Comparison of ENCODE assay signal across 12 mouse cellular contexts in genomic region chr13:49546517-49546916, GRCm38 (mm10). TPM values are rescaled to one million over a fixed set of nuclear protein-coding genes. Genes with fewer than 3 reads are reported as not detected.
DNase-seq lines count a peak whose midpoint lies in the region; ATAC-seq lines count a peak whose summit lies in the region.
"Had no signal": no experiment of that assay in that cellular context is flagged by ENCODE, and none has a peak within 500 bp of the region (broad histone marks: within the 10 kb centered on the region; RNA-seq: fewer than 3 reads in every experiment).

No protein-coding gene starts in this region.

- no peak overlapping the region for H3K9ac ChIP-seq in embryonic facial prominence, embryonic 15.5 days
- H3K9ac ChIP-seq in intestine, embryonic 15.5 days, result no peak overlapping the region
- H3K9ac ChIP-seq in lung, embryonic 16.5 days (ENCODE audit: low read length), result no peak overlapping the region
- no peak overlapping the region for H3K9ac ChIP-seq in hindbrain, embryonic 14.5 days

- no peak for ATAC-seq in embryonic facial prominence, embryonic 15.5 days (ENCODE audit: insufficient number of reproducible peaks, low FRiP score, low TSS enrichment, low read depth)
- ATAC-seq in intestine, embryonic 15.5 days, result no peak
- peak; percentile 43; the same call in 1 of the 2 replicates for ATAC-seq in lung, embryonic 16.5 days (ENCODE audit: low read depth)
- ATAC-seq in hindbrain, embryonic 14.5 days (ENCODE audit: low FRiP score), result no peak

- peaks cover 10% of the 10 kb centered on the region for H3K4me1 ChIP-seq in embryonic facial prominence, embryonic 15.5 days
- H3K4me1 ChIP-seq in intestine, embryonic 15.5 days (replicated peaks), result no peaks in the 10 kb centered on the region
- H3K4me1 ChIP-seq in lung, embryonic 16.5 days (replicated peaks; ENCODE audit: control insufficient read depth, insufficient read depth, low read length), result no peaks in the 10 kb centered on the region
- no peaks in the 10 kb centered on the region for H3K4me1 ChIP-seq in hindbrain, embryonic 14.5 days (replicated peaks; ENCODE audit: control insufficient read depth, insufficient read depth, low read length)
- H3K4me1 ChIP-seq: hindbrain, embryonic 10.5 days had no signal

- peak; percentile 92 for DNase-seq in adipocyte (ENCODE audit: low spot score)
- DNase-seq in hindbrain, embryonic 14.5 days (ENCODE audit: low spot score), result no peak
- DNase-seq in right cerebral cortex, postnatal 36 days (ENCODE audit: low spot score in 2 of 2), result no peak
- DNase-seq in embryo, embryonic 9.5 days (ENCODE audit: extremely low spot score), result no peak
- no peak for DNase-seq in adrenal gland, adult 8-10 months
- DNase-seq: cerebellum, adult 8-10 months had no signal

- peak overlapping the region; percentile 22; the same call in 1 of the 2 replicates for H3K4me3 ChIP-seq in embryonic facial prominence, embryonic 15.5 days (replicated peaks)
- no peak overlapping the region for H3K4me3 ChIP-seq in intestine, embryonic 15.5 days (replicated peaks)
- H3K4me3 ChIP-seq in lung, embryonic 16.5 days (ENCODE audit: low read length), result no peak overlapping the region
- H3K4me3 ChIP-seq in hindbrain, embryonic 14.5 days (replicated peaks; ENCODE audit: low read length), result no peak overlapping the region
- H3K4me3 ChIP-seq: hindbrain, embryonic 10.5 days had no signal

- WGBS in embryonic facial prominence, embryonic 15.5 days, result 64% methylated on average over 1 of the region's 1 CpGs
- WGBS in intestine, embryonic 15.5 days, result 47% methylated on average over 1 of the region's 1 CpGs
- WGBS in lung, embryonic 16.5 days, result 63% methylated on average over 1 of the region's 1 CpGs
- WGBS in hindbrain, embryonic 14.5 days, result 93% methylated on average over 1 of the region's 1 CpGs

- no peaks in the 10 kb centered on the region for H3K27me3 ChIP-seq in embryonic facial prominence, embryonic 15.5 days
- H3K27me3 ChIP-seq in intestine, embryonic 15.5 days (replicated peaks), result no peaks in the 10 kb centered on the region
- no peaks in the 10 kb centered on the region for H3K27me3 ChIP-seq in lung, embryonic 16.5 days (ENCODE audit: control insufficient read depth, insufficient read depth, low read depth, low read length)
- H3K27me3 ChIP-seq in hindbrain, embryonic 14.5 days (ENCODE audit: control insufficient read depth, insufficient read depth, low read length), result no peaks in the 10 kb centered on the region

- H3K27ac ChIP-seq in embryonic facial prominence, embryonic 15.5 days (replicated peaks), result peak overlapping the region; percentile 83
- peak overlapping the region; percentile 66 for H3K27ac ChIP-seq in intestine, embryonic 15.5 days
- peak overlapping the region; percentile 15 for H3K27ac ChIP-seq in lung, embryonic 16.5 days (ENCODE audit: low read length)
- no peak overlapping the region for H3K27ac ChIP-seq in hindbrain, embryonic 14.5 days
- H3K27ac ChIP-seq: hindbrain, embryonic 10.5 days had no signal

- 0 out of 2 replicates have a peak overlapping the region, but pooled peaks have one; percentile 7 for H3K4me2 ChIP-seq in embryonic facial prominence, embryonic 15.5 days (replicated peaks)
- no peak overlapping the region; the same call in 1 of the 2 replicates for H3K4me2 ChIP-seq in intestine, embryonic 15.5 days (replicated peaks)
- no peak overlapping the region for H3K4me2 ChIP-seq in lung, embryonic 16.5 days (ENCODE audit: low read depth, low read length)
- H3K4me2 ChIP-seq in hindbrain, embryonic 14.5 days (replicated peaks), result no peak overlapping the region

- no peaks in the 10 kb centered on the region for H3K9me3 ChIP-seq in embryonic facial prominence, embryonic 15.5 days (replicated peaks)
- no peaks in the 10 kb centered on the region for H3K9me3 ChIP-seq in intestine, embryonic 15.5 days
- H3K9me3 ChIP-seq in lung, embryonic 16.5 days (ENCODE audit: control insufficient read depth, low read length), result no peaks in the 10 kb centered on the region
- no peaks in the 10 kb centered on the region for H3K9me3 ChIP-seq in hindbrain, embryonic 14.5 days (ENCODE audit: control insufficient read depth, low read length)
- H3K9me3 ChIP-seq: G1E; hindbrain, embryonic 10.5 days had no signal

- H3K36me3 ChIP-seq in embryonic facial prominence, embryonic 15.5 days, result no peaks in the 10 kb centered on the region
- H3K36me3 ChIP-seq in intestine, embryonic 15.5 days, result no peaks in the 10 kb centered on the region
- H3K36me3 ChIP-seq in lung, embryonic 16.5 days (ENCODE audit: control insufficient read depth, insufficient read depth, low read length), result no peaks in the 10 kb centered on the region
- no peaks in the 10 kb centered on the region for H3K36me3 ChIP-seq in hindbrain, embryonic 14.5 days (replicated peaks; ENCODE audit: control insufficient read depth, insufficient read depth)
- H3K36me3 ChIP-seq: hindbrain, embryonic 10.5 days had no signal

RNA-seq across cellular contexts. Expression of gene Aspn, which starts 2.3 kb away (rescaled TPM):
- polyA plus RNA-seq in embryonic facial prominence, embryonic 15.5 days (2015; fragmentation: Nextera tagmentation; extraction: Ambion mirVana), result 157 and 167 TPM in 2 replicates
- polyA plus RNA-seq in intestine, embryonic 15.5 days (2015; fragmentation: Nextera tagmentation; extraction: Ambion mirVana), result 21.2 and 25.5 TPM in 2 replicates
- 49.3 and 51.7 TPM in 2 replicates for polyA plus RNA-seq in lung, embryonic 16.5 days (2015; fragmentation: Nextera tagmentation; extraction: Ambion mirVana)
- polyA plus RNA-seq in hindbrain, embryonic 14.5 days (2014; fragmentation: Nextera tagmentation; extraction: Ambion mirVana), result 0.32 and 0.86 TPM in 2 replicates
- 1 to 10 TPM; 2.0 to 5.8 (median 2.9) TPM for total RNA-seq in adrenal gland, adult 8-10 months (2022)
- total RNA-seq: G1E; monocyte, adult 5-6 weeks had no signal
- polyA plus RNA-seq: G1E had no signal

RNA-seq across cellular contexts. Expression of gene Omd, which starts 35.7 kb away (rescaled TPM):
- polyA plus RNA-seq in embryonic facial prominence, embryonic 15.5 days (2015; fragmentation: Nextera tagmentation; extraction: Ambion mirVana), result 35.3 and 38.6 TPM in 2 replicates
- 0.68 and 0.91 TPM in 2 replicates for polyA plus RNA-seq in intestine, embryonic 15.5 days (2015; fragmentation: Nextera tagmentation; extraction: Ambion mirVana)
- 1.8 and 2.0 TPM in 2 replicates for polyA plus RNA-seq in lung, embryonic 16.5 days (2015; fragmentation: Nextera tagmentation; extraction: Ambion mirVana)
- 0.20 and 0.34 TPM in 2 replicates for polyA plus RNA-seq in hindbrain, embryonic 14.5 days (2014; fragmentation: Nextera tagmentation; extraction: Ambion mirVana)
- 1 to 10 TPM; 3.1 to 6.9 (median 5.5) TPM for total RNA-seq in adrenal gland, adult 8-10 months (2022)
- total RNA-seq: monocyte, adult 5-6 weeks had no signal
- polyA plus RNA-seq: G1E had no signal

RNA-seq across cellular contexts. Expression of gene Ecm2, which starts 41.9 kb away (rescaled TPM):
- 2.2 and 2.3 TPM in 2 replicates for polyA plus RNA-seq in embryonic facial prominence, embryonic 15.5 days (2015; fragmentation: Nextera tagmentation; extraction: Ambion mirVana)
- 0.84 and 0.92 TPM in 2 replicates for polyA plus RNA-seq in intestine, embryonic 15.5 days (2015; fragmentation: Nextera tagmentation; extraction: Ambion mirVana)
- polyA plus RNA-seq in lung, embryonic 16.5 days (2015; fragmentation: Nextera tagmentation; extraction: Ambion mirVana), result 1.9 and 2.3 TPM in 2 replicates
- 1.7 and 2.2 TPM in 2 replicates for polyA plus RNA-seq in hindbrain, embryonic 14.5 days (2014; fragmentation: Nextera tagmentation; extraction: Ambion mirVana)
- total RNA-seq in adrenal gland, adult 8-10 months (2022), result 10 to 100 TPM in 1 of 4 experiments, 1 to 10 TPM in 3; 6.0 to 10.1 (median 7.9) TPM
- total RNA-seq: monocyte, adult 5-6 weeks had no signal

RNA-seq across cellular contexts. Expression of gene Tes3-ps, which starts 53.4 kb away (rescaled TPM):
- polyA plus RNA-seq in embryonic facial prominence, embryonic 15.5 days (2015; fragmentation: Nextera tagmentation; extraction: Ambion mirVana), result 0.79 and 1.7 TPM in 2 replicates
- 0.68 and 0.77 TPM in 2 replicates for polyA plus RNA-seq in intestine, embryonic 15.5 days (2015; fragmentation: Nextera tagmentation; extraction: Ambion mirVana)
- 1.2 and 1.9 TPM in 2 replicates for polyA plus RNA-seq in lung, embryonic 16.5 days (2015; fragmentation: Nextera tagmentation; extraction: Ambion mirVana)
- polyA plus RNA-seq in hindbrain, embryonic 14.5 days (2014; fragmentation: Nextera tagmentation; extraction: Ambion mirVana), result 0.50 and 0.96 TPM in 2 replicates
- 1 to 10 TPM; 1.5 to 2.2 (median 1.7) TPM for total RNA-seq in adrenal gland, adult 8-10 months (2022)

Comparison
In these comparisons a context has a peak if more than half of its experiments do, and no peak if none do; other contexts are left out.
1. RNA of gene Aspn, which starts 2.3 kb away (polyA plus RNA-seq): 157 to 167 TPM in embryonic facial prominence, embryonic 15.5 days, 49.3 to 51.7 TPM in lung, embryonic 16.5 days and 21.2 to 25.5 TPM in intestine, embryonic 15.5 days; 0.32 to 0.86 TPM in hindbrain, embryonic 14.5 days; every median in the first group is over 10 times any median in the second.
2. RNA of gene Omd, which starts 35.7 kb away (polyA plus RNA-seq): 35.3 to 38.6 TPM in embryonic facial prominence, embryonic 15.5 days; 1.8 to 2.0 TPM in lung, embryonic 16.5 days, 0.68 to 0.91 TPM in intestine, embryonic 15.5 days and 0.20 to 0.34 TPM in hindbrain, embryonic 14.5 days; every median in the first group is over 10 times any median in the second.